Mouse (Mus musculus) c-Kit-negative CD71-positive TER-119-positive erythroid progenitor cells, embryonic 14.5 days (primary cell): ENCODE data around the gene Nup210.
"Not testable (repeated sequence)": the region's sequence is repeated elsewhere in the genome, so short reads cannot be mapped to it uniquely, and the experiment has no call there.

ENCODE experiments used
- DNase-seq: peaks from one replicate; pipeline ENCODE4 v3.0.0-alpha.2; 2013; ENCODE audit warnings: low read depth, low spot score

Nup210 gene

GRCm38 (mm10) chr6:91139846-91140245 lies 23.2 kb upstream of the Nup210 start:
- peak; percentile 74 for DNase-seq

GRCm38 (mm10) chr6:91137343-91137956 lies 20.8 kb upstream of the Nup210 start:
- no peak for DNase-seq

GRCm38 (mm10) chr6:91130856-91131255 lies 14.2 kb upstream of the Nup210 start:
- DNase-seq: no peak

GRCm38 (mm10) chr6:91128996-91129395 lies 12.4 kb upstream of the Nup210 start:
- no peak for DNase-seq

GRCm38 (mm10) chr6:91125228-91125585 lies 8.6 kb upstream of the Nup210 start:
- DNase-seq: no peak

GRCm38 (mm10) chr6:91124286-91125227 lies 7.9 kb upstream of the Nup210 start:
- DNase-seq: no peak

- no peak for DNase-seq
These were observed 6.8 kb upstream of the Nup210 start for GRCm38 (mm10) chr6:91123453-91123852.

GRCm38 (mm10) chr6:91121089-91121488 lies 4.5 kb upstream of the Nup210 start:
- DNase-seq: not testable (repeated sequence)

GRCm38 (mm10) chr6:91120206-91120605 lies 3.6 kb upstream of the Nup210 start:
- no peak for DNase-seq

- DNase-seq: no peak
These were observed 1.9 kb upstream of the Nup210 start for GRCm38 (mm10) chr6:91118526-91118925.

- DNase-seq: no peak
These were observed 520 bp upstream of the Nup210 start for GRCm38 (mm10) chr6:91117149-91117548.

GRCm38 (mm10) chr6:91115863-91116243 lies 776 bp downstream of the Nup210 start:
- DNase-seq: peak; percentile 71

GRCm38 (mm10) chr6:91115158-91115557 lies 1.5 kb downstream of the Nup210 start:
- DNase-seq: no peak

GRCm38 (mm10) chr6:91114716-91115115 lies 1.9 kb downstream of the Nup210 start:
- DNase-seq: no peak

- no peak for DNase-seq
These were observed 4.7 kb downstream of the Nup210 start for GRCm38 (mm10) chr6:91111954-91112252.

- DNase-seq: no peak
These were observed 5.3 kb downstream of the Nup210 start for GRCm38 (mm10) chr6:91111141-91111953.

- no peak for DNase-seq
These were observed 6.2 kb downstream of the Nup210 start for GRCm38 (mm10) chr6:91110323-91111020.

- DNase-seq: no peak
These were observed 7.1 kb downstream of the Nup210 start for GRCm38 (mm10) chr6:91109489-91109888.

GRCm38 (mm10) chr6:91108917-91109450 lies 7.6 kb downstream of the Nup210 start:
- no peak for DNase-seq

- DNase-seq: no peak
These were observed 8.2 kb downstream of the Nup210 start for GRCm38 (mm10) chr6:91108301-91108916.
